Mouse (Mus musculus) T-helper 1 cell (primary cell): ENCODE measurements at regions not wholly inside any gene's neighbourhood (a gene's known extent, or its start where the extent isn't known, plus 50 kb on each side); places are given as distances from the start of the nearest gene placed in this dataset.

Experiments
- in situ Hi-C: fragments of 300-600 bp; cut with MboI, MseI; formaldehyde crosslinking; loops from one replicate; pipeline ENCODE4 v1.15.1; 2025; ENCODE audit warnings: high pct_unique_total_duplicates

GRCm38 (mm10) chr12:104567622-104568021 lies 94.5 kb upstream of the Gsc start:
- in situ Hi-C loops: loop anchor here (10.0 kb wide), 1 partner anchor 1543 kb away; no protein-coding TSS in a partner anchor

DNA sequence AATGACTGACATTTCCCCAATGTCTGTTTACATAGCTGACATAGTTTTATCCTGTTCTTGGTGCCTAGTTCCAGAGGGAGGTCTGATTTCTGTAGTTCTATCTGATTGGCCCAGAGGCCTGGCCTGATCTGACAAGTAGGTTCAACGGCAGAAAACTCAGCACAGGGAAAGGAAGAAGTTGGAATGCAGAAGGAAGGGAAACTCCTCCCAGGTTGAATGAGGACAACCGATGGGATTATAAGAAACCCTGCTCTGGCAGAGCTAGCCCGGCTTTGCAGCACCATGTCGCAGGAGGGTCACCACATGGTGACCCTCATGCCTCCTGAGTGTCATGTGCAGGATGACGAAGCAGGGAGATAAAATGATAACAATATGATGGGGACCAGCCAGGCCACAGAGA lies 89.8 kb upstream of the Gsc start:
- in situ Hi-C loops: loop anchor here (10.0 kb wide), 1 partner anchor 1538 kb away; no protein-coding TSS in a partner anchor

- in situ Hi-C loops: loop anchor here (10.0 kb wide), 1 partner anchor 1536 kb away; no protein-coding TSS in a partner anchor
Observed at GRCm38 (mm10) chr12:104560934-104561565, 87.9 kb upstream of the Gsc start.

DNA sequence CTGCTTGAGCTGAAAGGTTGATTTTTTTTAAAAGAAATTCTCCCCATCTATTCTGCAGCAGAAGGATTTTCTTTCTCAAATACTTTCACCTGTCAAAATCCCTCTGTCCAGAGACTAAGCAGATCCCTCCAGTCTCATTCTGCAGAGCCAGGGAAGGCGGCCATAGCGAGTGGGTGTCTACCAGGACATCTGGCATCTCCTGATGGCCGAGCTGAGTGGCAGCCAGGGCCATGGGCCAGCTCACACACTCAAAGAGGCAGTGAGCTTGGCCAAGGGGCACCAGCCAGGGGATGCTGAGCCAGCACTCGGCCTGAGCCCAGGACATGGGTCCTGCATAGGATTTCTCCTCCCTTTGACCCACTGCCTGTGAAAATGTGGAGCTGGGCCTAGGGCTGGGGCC lies 84.6 kb upstream of the Gsc start:
- in situ Hi-C loops: no loop called here

GRCm38 (mm10) chr12:104557307-104557706 lies 84.2 kb upstream of the Gsc start:
- in situ Hi-C loops: no loop called here

DNA sequence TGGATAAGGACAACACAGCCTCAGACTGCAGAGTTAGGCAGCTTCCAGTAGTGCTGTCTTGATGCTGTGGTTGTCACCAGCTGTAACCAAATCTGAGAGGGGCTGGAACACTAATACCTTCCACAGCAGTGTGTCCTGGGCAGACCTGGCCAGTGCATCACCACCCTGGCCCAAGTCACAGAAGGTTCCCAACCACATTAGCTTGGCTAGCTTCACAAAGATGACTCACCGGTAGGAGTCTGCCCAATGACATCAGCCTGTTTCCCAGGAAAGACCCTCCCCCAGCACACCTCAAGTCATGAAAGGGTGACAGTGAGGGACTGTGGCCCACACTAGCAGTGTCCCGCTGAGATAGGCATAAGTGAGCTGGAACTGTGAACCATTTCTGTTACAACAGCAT lies 75.5 kb upstream of the Gsc start:
- in situ Hi-C loops: no loop called here

DNA sequence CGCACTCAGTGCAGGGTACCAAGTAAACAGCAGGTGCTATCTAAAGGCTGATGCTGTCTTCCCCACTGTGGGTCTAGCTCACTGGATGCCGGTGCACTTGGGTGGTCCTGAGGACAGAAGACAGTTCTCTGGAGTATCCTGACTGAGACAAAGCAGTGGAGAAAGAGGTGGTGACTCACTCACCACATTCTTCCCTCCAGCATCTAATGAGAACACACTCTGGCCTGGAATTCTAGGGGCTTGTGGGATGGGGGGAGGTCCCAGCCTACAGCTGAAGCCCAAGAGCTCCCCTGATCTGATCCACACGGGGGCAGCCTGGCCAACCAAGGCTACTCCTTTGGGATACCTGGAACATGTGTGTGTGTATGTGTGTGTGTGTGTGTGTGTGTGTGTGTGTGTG lies 74.4 kb upstream of the Gsc start:
- in situ Hi-C loops: no loop called here

DNA sequence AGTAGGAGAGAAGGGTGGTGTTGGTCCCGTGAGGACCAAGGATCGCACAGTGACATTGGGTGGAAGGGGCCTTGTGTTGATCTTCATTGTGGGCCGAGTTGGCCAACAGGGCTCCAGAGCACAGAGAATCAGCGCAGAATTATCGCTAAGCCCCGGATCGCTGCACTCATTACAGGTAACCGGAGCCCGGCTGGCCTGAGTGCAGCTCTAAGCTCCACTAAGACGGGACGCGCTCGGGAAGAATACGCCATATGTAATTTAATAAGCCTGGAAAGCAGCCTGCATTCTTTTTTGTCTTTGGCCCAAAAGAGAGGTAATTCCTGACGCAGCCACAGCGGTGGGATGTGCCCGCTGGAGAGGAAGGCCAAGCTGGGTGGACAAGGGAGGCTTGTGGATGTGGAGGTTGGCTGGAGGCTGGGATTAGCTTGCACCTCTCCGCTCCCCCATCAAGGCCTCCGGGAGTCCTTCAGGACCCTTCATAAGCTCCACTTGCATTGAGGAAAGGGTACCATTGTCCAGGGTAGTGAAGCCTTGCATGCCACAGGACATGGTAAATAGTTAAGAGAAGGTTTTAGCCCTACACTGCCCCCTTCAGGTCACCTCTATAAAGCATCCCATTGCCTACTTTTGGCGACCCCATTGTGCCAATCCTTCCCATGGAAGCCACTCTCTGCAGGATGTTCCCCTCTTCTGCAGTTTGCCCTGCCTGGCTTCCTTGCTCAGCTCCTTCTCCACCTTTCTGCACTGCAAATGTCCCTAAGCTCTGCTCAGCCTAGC lies 73.1 kb upstream of the Gsc start:
- in situ Hi-C loops: no loop called here

DNA sequence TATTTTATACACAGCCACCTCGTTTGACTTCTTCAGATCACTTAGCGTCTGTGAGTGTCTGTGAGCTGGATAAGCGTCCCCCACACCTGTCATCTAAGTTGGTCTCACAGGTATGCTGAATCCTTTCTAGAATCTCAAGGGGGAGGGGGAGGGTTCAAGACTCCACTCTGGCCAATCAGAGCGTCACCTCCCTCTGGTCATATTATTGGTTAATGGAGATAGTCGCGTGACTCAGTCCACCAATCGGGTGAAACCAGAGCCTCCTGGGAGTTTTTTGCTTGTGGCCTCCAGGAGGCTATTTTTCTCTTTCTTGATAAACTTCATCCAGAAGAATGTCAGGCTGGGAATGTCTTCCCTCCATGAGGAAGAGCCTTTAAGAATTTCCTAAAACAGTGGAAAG lies 66.8 kb upstream of the Gsc start:
- in situ Hi-C loops: no loop called here

DNA sequence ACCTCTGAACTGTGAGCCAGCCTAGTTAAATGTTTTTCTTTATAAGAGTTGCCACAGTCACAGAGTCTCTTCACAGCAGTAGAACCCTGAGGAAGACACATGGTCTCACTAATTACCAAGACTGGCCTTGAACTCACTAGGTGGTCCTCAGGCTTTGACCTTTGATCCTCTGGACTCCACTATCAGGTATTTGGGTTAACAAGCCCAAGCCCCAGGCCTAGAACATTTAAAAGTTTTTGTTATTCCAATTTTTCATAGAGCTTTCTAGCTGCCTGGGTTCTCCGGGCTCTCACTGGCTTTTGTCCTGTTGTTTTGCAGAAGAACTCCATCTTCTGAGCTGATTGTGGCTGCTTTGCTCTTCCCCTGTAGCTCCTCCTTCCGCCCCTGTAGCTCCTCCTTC lies 65.3 kb upstream of the Gsc start:
- in situ Hi-C loops: no loop called here

DNA sequence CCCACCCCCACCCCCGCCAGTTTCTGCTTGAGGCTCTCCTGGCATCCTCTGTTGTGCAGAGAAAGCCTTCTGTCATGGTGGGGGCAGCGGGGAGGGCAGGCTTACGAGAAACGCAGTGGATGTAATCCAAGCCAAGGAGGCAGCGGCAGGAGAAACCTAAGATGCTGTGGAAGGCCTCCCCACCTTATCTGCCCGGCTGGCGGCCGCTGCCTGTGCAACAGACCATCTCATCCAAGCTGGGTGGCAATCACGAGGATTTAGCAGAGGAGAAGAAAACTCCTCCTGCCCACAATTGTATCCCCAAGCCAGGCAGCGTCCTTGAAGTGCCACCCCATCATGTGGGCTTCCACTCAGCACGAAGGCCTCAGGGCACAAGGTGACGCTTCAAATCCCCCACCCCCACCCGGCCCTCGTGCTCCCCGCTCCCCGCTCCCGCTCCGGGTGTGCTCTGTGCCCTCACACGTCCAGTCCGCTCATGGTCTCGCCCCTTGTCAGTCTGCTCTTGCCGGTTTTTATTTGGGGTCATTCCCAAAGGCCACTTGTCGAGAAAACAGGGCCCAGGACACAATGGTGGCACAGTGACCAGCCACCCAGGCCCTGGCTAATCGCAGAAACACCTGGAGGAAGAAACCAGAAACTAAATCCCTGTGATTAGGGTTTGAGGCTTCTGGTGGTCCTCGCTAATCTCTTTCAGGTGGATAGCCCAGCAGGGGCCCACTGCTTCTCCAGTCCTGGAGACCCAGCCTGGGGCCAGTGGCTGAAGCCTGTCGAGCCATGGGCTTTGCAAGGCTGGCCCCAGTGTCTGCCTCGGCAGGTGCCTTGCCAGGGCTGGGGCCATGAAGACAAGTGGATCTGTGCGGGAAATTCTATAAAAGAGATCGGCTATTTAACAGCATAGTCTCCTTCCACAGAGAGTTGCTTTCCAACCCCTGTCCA lies 58.6 kb upstream of the Gsc start:
- in situ Hi-C loops: loop anchor here (5.0 kb wide), 1 partner anchor 1006 kb away; no protein-coding TSS in a partner anchor

- in situ Hi-C loops: loop anchor here (5.0 kb wide), 1 partner anchor 1007 kb away; no protein-coding TSS in a partner anchor
Observed at GRCm38 (mm10) chr12:104530586-104530985, 57.5 kb upstream of the Gsc start.
